Mouse (Mus musculus): Measurements from ENCODE around the gene Rnf19b.

DNA sequence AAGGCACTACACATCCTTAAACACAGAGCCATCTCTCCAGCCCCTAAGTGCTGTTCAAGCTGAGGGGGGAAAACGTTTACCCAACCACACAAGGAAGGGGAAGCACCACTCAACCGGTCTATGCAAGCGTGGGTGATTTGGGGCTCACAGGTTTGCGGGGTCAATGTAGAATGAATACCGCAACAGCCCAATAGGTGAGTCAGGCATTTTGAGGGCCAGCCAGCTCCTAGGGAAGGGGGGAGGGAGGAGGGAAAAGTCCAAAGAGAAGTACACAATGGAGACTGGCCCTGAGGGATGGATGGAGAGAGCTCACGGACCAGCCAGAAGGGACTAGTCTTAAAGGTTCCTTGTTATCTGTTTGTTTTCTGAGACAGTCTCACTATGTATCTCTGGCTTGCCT is 34.2 kb upstream of the Rnf19b start:
- TF ChIP-seq CHD2 (IDR thresholded peaks at IDR 0.05; ENCODE audit: low read depth, low read length) (no peak), ZNF384 (IDR thresholded peaks at IDR 0.05; ENCODE audit: low read depth, low read length) (no peak), MAFK (IDR thresholded peaks at IDR 0.05; ENCODE audit: insufficient read depth, low read depth, low read length) (no peak)

All from ES-E14 (cell line).